Mouse (Mus musculus) lung, embryonic 16.5 days (tissue): Measurements from ENCODE around the gene Idh3a. TPM values are rescaled to one million over a fixed set of nuclear protein-coding genes. Genes with fewer than 3 reads are reported as not detected.
A peak's percentile ranks its signal among the peaks of the same experiment; 100 is the strongest.

ENCODE experiments used
- ATAC-seq: fragments of 200-750 bp; cut with Nextera tagmentation; 2 replicates; pipeline ENCODE4 v1.8.0; 2017; ENCODE audit warnings: low read depth, mild to moderate bottlenecking, moderate library complexity
- H3K27ac ChIP-seq: fragments of 300-500 bp; sonication (generic); 2 replicates; pipeline ENCODE4 v1.5.1; 2014; ENCODE audit warnings: mild to moderate bottlenecking, control low read depth, low read length
- H3K27me3 ChIP-seq: fragments of 300-500 bp; sonication (generic); 2 replicates; pipeline ENCODE4 v1.6.1; 2014; ENCODE audit warnings: low read depth, low read length, mixed read lengths; ENCODE audit not compliant: control insufficient read depth, insufficient read depth
- H3K36me3 ChIP-seq: fragments of 300-500 bp; sonication (generic); 2 replicates; pipeline ENCODE4 v1.6.1; 2014; ENCODE audit warnings: low read length; ENCODE audit not compliant: control insufficient read depth, insufficient read depth
- H3K4me1 ChIP-seq: fragments of 300-500 bp; sonication (generic); replicated peaks from 2 replicates; pipeline ENCODE4 v1.6.1; 2014; ENCODE audit warnings: low read length, mixed read lengths; ENCODE audit not compliant: control insufficient read depth, insufficient read depth
- H3K4me2 ChIP-seq: fragments of 300-500 bp; sonication (generic); 2 replicates; pipeline ENCODE4 v1.6.1; 2014; ENCODE audit warnings: low read depth, low read length, control low read depth
- H3K4me3 ChIP-seq: fragments of 300-500 bp; sonication (generic); 2 replicates; pipeline ENCODE4 v1.5.1; 2014; ENCODE audit warnings: mild to moderate bottlenecking, low read length, control low read depth
- H3K9ac ChIP-seq: fragments of 300-500 bp; sonication (generic); 2 replicates; pipeline ENCODE4 v1.6.1; 2014; ENCODE audit warnings: low read length, control low read depth
- H3K9me3 ChIP-seq: fragments of 300-500 bp; sonication (generic); 2 replicates; pipeline ENCODE4 v1.6.1; 2016; ENCODE audit warnings: low read length; ENCODE audit not compliant: control insufficient read depth
- WGBS: fragments of 180-500 bp; shearing (Covaris S2); extraction: QIAGEN DNeasy Blood & Tissue Kit; methylation state at CpG from one replicate; pipeline ENCODE4 v1.1.7; 2014; 5-methylcytosine and 5-hydroxymethylcytosine counted together
- polyA plus RNA-seq: library from polyadenylated mRNA; unstranded; fragments of >200 nt; fragmentation: Nextera tagmentation; extraction: Ambion mirVana; gene quantifications from 2 replicates; pipeline ENCODE4 v1.2.1, GENCODE M21; 2015

Idh3a gene
- polyA plus RNA-seq, 1 experiment from 2014 or later: 100 TPM

- Histone ChIP-seq H3K27me3 (no peaks in the 10 kb centered on the region), H3K27ac (no peak overlapping the region), H3K4me3 (no peak overlapping the region), H3K4me1 (no peaks in the 10 kb centered on the region), H3K9me3 (no peaks in the 10 kb centered on the region), H3K36me3 (peaks cover 5% of the 10 kb centered on the region), H3K4me2 (no peak overlapping the region), H3K9ac (no peak overlapping the region)
- WGBS: 46% methylated on average over 4 of the region's 4 CpGs
- ATAC-seq: no peak
These were observed 18.8 kb downstream of the Idh3a start for GRCm38 (mm10) chr9:54604886-54605285.

DNA sequence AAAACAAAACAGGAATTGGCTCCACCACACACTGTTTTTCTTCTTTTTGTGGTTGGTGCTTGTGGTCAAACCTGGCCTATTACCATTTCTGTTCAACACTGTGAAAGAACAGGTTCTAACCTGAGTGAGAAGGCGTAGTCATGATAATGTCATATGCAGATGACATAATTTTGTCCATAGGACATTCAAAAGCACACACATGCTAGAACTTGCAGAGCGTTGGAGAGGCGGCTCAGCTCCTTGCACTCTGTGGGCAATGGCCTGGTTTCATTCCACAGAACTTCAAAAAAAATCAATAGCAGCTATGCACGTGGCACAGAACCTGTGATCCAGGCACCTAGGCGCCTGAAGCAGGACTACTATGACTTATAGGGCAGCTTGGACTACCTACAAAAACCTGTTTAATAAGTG, 26.7 kb downstream of the Idh3a start:
- H3K9ac ChIP-seq: no peak overlapping the region
- no peaks in the 10 kb centered on the region for H3K27me3 ChIP-seq
- H3K27ac ChIP-seq: no peak overlapping the region
- H3K36me3 ChIP-seq: no peaks in the 10 kb centered on the region
- H3K4me1 ChIP-seq: no peaks in the 10 kb centered on the region
- no peak overlapping the region for H3K4me2 ChIP-seq
- no peak overlapping the region for H3K4me3 ChIP-seq
- H3K9me3 ChIP-seq: no peaks in the 10 kb centered on the region
- 80% methylated on average over 5 of the region's 5 CpGs for WGBS
- no peak for ATAC-seq

- peak; percentile 47; the same call in 1 of the 2 replicates for ATAC-seq
- H3K4me3 ChIP-seq: no peak overlapping the region
- no peaks in the 10 kb centered on the region for H3K9me3 ChIP-seq
- no peak overlapping the region for H3K9ac ChIP-seq
- WGBS: 32% methylated on average over 13 of the region's 13 CpGs
- no peak overlapping the region for H3K4me2 ChIP-seq
- no peaks in the 10 kb centered on the region for H3K4me1 ChIP-seq
- H3K27me3 ChIP-seq: no peaks in the 10 kb centered on the region
- H3K27ac ChIP-seq: no peak overlapping the region
- H3K36me3 ChIP-seq: no peaks in the 10 kb centered on the region
These were observed 28.2 kb downstream of the Idh3a start for GRCm38 (mm10) chr9:54614182-54614850.

- 84% methylated on average over 5 of the region's 5 CpGs for WGBS
- Histone ChIP-seq H3K9ac (no peak overlapping the region), H3K4me2 (no peak overlapping the region), H3K27ac (no peak overlapping the region), H3K36me3 (no peaks in the 10 kb centered on the region), H3K4me3 (no peak overlapping the region), H3K9me3 (no peaks in the 10 kb centered on the region), H3K27me3 (no peaks in the 10 kb centered on the region), H3K4me1 (no peaks in the 10 kb centered on the region)
- no peak for ATAC-seq
These were observed 41.1 kb downstream of the Idh3a start for GRCm38 (mm10) chr9:54627240-54627639.

DNA sequence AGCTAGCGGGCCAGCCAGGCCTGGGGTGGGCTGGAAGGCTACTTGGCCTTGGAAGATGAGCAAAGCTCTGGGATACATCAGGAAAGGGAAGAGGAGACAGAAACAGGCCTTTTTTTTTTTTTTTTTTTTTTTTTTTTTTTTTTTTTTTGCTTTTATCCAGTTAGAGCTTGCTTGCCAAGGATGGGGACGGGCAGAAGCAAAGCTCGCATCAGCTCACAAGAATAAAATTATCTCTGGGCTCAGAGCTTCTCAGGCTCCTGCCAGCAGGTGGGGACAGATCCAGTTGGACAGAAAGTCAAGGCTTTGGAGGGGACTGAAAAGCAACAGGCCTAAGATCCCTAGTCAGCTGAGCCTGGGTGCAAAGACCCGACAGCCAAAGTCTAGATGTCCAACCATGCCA, 42.6 kb downstream of the Idh3a start:
- Histone ChIP-seq H3K9ac (no peak overlapping the region), H3K4me1 (no peaks in the 10 kb centered on the region), H3K4me3 (no peak overlapping the region), H3K27ac (no peak overlapping the region), H3K36me3 (no peaks in the 10 kb centered on the region), H3K4me2 (no peak overlapping the region), H3K9me3 (no peaks in the 10 kb centered on the region), H3K27me3 (no peaks in the 10 kb centered on the region)
- ATAC-seq: no peak
- WGBS: 77% methylated on average over 4 of the region's 4 CpGs

DNA sequence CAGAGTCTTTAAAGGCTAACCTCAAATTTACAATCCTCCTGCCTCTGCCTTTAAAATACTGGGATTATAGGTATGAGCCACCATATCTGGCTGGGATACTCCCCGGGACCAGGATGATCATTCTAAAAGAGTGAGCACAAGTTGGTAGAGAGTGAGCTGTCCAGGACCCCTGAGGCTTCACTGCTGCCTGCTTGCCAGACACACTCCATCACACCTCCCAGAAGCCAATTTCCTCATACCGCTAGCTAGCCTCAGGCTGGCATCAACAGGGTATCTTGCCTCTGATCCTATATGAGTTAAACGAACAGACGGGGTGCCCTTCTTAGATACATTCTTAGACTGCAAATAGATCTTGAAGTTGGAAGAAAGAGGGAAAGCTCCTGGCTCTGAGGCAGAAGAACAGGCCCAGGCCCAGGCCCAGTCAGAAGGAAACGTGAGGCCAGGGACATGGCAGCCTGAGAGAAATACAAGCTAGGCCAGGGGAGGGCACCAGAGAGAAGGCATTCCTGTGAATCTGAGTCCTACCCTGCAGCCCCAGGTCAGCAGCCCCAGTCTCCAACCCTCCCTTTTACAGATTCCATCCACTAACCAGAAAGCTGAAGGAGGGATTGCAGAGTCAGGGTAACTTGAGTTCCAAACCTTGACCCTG, 43.6 kb downstream of the Idh3a start:
- 79% methylated on average over 5 of the region's 5 CpGs for WGBS
- Histone ChIP-seq H3K27me3 (no peaks in the 10 kb centered on the region), H3K9me3 (no peaks in the 10 kb centered on the region), H3K4me2 (no peak overlapping the region), H3K36me3 (no peaks in the 10 kb centered on the region), H3K4me3 (no peak overlapping the region), H3K27ac (no peak overlapping the region), H3K4me1 (no peaks in the 10 kb centered on the region), H3K9ac (no peak overlapping the region)
- ATAC-seq: no peak

DNA sequence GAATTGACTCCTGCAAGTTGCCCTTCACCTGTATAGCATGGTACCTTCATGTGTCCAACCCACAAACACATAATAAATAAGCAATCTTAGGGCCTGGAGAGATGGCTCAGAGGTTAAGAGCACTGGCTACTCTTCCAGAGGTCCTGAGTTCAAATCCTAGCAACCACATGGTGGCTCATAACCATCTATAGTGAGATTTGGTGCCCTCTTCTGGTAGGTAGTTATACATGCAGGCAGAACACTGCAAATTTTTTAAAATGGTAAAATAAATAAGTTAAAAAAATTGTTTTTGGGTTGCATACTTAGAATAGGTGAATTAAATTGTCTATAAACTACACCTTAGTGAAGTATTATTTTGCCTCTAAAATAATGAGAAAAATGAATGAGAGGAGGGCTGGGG, 44.8 kb downstream of the Idh3a start:
- no peaks in the 10 kb centered on the region for H3K4me1 ChIP-seq
- no peak overlapping the region for H3K27ac ChIP-seq
- no peaks in the 10 kb centered on the region for H3K9me3 ChIP-seq
- H3K27me3 ChIP-seq: no peaks in the 10 kb centered on the region
- no peak for ATAC-seq
- no peak overlapping the region for H3K9ac ChIP-seq
- H3K4me3 ChIP-seq: no peak overlapping the region
- no peaks in the 10 kb centered on the region for H3K36me3 ChIP-seq
- no peak overlapping the region for H3K4me2 ChIP-seq

DNA sequence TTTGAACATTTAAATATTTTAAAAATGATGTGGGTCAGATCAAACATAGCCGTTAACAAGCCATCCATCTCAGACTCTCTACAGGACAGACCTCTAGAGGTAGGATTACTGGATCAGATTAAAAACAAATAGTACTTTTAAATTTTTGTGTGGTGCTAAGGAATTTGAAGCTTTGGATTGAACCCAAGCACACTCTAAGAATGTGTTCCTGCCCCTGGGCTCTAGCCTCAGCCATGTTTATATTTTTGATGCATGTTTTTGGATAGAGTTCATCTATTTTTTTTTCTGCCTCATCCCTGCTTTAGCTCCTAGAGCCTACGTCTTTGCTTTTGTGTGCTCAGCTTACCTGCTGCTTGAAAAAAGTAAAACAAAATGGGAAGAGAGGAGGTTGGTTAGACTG, 47.3 kb downstream of the Idh3a start:
- 51% methylated on average over 2 of the region's 2 CpGs for WGBS

DNA sequence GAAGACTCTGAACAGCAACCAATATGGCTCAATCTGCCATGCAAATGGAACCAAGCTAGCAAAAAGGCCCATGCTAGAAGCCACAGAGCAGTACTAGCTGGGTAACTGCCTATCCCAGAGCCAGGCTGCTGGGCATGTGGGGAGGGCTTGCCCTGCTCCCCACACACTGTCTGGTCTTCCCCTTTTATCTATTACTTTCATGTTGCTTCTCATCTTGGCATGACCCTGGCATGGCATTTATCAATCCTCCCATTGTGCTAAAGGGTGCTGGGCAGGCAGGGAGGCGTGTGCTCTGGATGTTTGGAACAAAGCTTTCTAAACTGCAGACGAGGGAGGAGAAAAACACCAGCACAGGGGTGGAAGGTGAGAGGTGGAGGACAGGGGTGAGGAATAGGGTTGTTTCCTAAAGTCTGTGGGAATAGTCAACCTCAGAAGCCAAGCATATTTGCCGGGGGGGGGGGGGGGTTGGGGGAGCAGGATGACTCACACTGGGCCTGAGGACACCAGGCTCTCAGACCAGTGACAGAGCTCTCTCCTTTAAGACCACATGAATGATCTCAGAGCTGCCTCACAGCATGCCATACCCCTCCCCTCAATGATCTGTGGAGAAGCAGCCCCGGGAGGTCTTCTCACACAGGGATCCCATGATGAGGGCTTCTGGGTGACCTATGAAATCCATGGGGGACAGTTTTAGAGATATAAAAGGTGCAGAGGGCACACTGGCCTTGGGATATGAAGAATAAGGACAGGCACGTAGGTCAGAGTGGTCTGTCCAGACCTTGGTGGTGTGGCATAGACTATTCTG, 51.6 kb downstream of the Idh3a start:
- H3K4me2 ChIP-seq: no peak overlapping the region
- no peak overlapping the region for H3K9ac ChIP-seq
- H3K4me3 ChIP-seq: no peak overlapping the region
- H3K27me3 ChIP-seq: no peaks in the 10 kb centered on the region
- no peak for ATAC-seq
- no peaks in the 10 kb centered on the region for H3K4me1 ChIP-seq
- no peaks in the 10 kb centered on the region for H3K36me3 ChIP-seq
- 52% methylated on average over 5 of the region's 5 CpGs for WGBS
- H3K27ac ChIP-seq: no peak overlapping the region
- H3K9me3 ChIP-seq: no peaks in the 10 kb centered on the region

More for the DNA sequence above, 47.3 kb downstream of the Idh3a start:
- H3K36me3 ChIP-seq: no peaks in the 10 kb centered on the region
- no peak overlapping the region for H3K4me2 ChIP-seq
- H3K4me3 ChIP-seq: no peak overlapping the region
- no peaks in the 10 kb centered on the region for H3K27me3 ChIP-seq
- no peaks in the 10 kb centered on the region for H3K4me1 ChIP-seq
- H3K9me3 ChIP-seq: no peaks in the 10 kb centered on the region
- ATAC-seq: no peak
- H3K9ac ChIP-seq: no peak overlapping the region
- no peak overlapping the region for H3K27ac ChIP-seq
